Mouse (Mus musculus) heart, embryonic 15.5 days (tissue): ENCODE results near the gene Dazap2. TPM values are rescaled to one million over a fixed set of nuclear protein-coding genes. Genes with fewer than 3 reads are reported as not detected.

Experiments used
- ATAC-seq: fragments of 200-750 bp; cut with Nextera tagmentation; replicated peaks from 2 replicates; pipeline ENCODE4 v1.8.0; 2017; ENCODE audit warnings: low read depth, moderate TSS enrichment; ENCODE audit not compliant: insufficient number of reproducible peaks, insufficient read depth, low FRiP score
- H3K27ac ChIP-seq: fragments of 300-500 bp; sonication (generic); 2 replicates; pipeline ENCODE4 v1.5.1; 2015; ENCODE audit warnings: mild to moderate bottlenecking, inconsistent platforms
- H3K27me3 ChIP-seq: fragments of 300-500 bp; sonication (generic); 2 replicates; pipeline ENCODE4 v1.6.1; 2015; ENCODE audit warnings: inconsistent platforms
- H3K36me3 ChIP-seq: fragments of 300-500 bp; sonication (generic); 2 replicates; pipeline ENCODE4 v1.6.1; 2015; ENCODE audit warnings: mild to moderate bottlenecking, inconsistent platforms
- H3K4me1 ChIP-seq: fragments of 300-500 bp; sonication (generic); replicated peaks from 2 replicates; pipeline ENCODE4 v1.6.1; 2015; ENCODE audit warnings: inconsistent platforms
- H3K4me2 ChIP-seq: fragments of 300-500 bp; sonication (generic); 2 replicates; pipeline ENCODE4 v1.6.1; 2015; ENCODE audit warnings: inconsistent platforms, mild to moderate bottlenecking, moderate library complexity
- H3K4me3 ChIP-seq: fragments of 300-500 bp; sonication (generic); 2 replicates; pipeline ENCODE4 v1.5.1; 2015; ENCODE audit warnings: mild to moderate bottlenecking, inconsistent platforms
- H3K9ac ChIP-seq: fragments of 300-500 bp; sonication (generic); 2 replicates; pipeline ENCODE4 v1.6.1; 2015; ENCODE audit warnings: mild to moderate bottlenecking, inconsistent platforms
- H3K9me3 ChIP-seq: fragments of 300-500 bp; sonication (generic); replicated peaks from 2 replicates; pipeline ENCODE4 v1.6.1; 2016; ENCODE audit warnings: inconsistent platforms
- WGBS: fragments of 180-500 bp; shearing (Covaris S2); methylation state at CpG from one replicate; pipeline ENCODE4 v1.1.7; 2015; ENCODE audit warnings: mixed read lengths; 5-methylcytosine and 5-hydroxymethylcytosine counted together
- microRNA-seq: library from miRNA; unstranded; fragments of <30 nt; microRNA quantifications from one replicate; pipeline ENCODE4, GENCODE M21; 2016
- polyA plus RNA-seq: library from polyadenylated mRNA; unstranded; fragments of >200 nt; fragmentation: Nextera tagmentation; extraction: Ambion mirVana; gene quantifications from 2 replicates; pipeline ENCODE4 v1.2.1, GENCODE M21; 2015

Gene Dazap2
- polyA plus RNA-seq, 1 experiment from 2014 or later: 201 TPM

DNA sequence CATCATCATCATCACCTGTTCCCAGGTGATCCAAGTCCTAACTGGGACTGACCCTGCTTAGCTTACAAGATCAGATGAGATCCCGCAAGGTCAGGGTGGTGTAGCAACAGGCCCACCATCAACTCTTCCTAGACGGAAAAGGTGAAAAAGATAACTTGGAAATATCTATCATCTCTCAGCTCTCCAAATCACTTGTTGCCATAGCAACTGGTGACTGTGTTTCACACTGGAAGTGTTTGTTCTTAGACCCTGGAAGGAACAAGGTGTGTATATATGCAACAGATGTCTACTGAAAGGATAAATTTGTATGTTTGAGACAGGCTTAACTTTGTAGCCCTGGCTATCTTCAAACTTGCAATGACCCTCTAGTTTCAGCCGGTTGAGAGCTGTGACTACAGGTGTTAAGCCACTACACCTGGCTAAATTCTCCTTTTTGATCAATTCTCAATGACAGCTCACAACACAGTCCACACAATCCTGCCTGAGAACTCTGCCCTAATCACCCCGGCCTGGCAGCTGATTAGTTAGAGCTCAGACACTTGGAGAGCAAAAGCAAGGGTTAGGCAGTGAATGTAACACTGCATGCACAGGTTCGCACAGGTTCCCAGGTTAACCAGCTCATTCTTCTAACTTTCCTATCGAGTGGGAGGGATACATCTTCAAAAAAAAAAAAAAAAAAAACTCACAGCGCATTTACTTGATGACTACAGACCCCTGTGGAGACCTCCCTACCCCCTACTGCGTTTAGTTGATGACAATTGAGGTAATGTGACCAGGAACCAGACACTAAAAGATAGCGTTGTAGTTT is 50.5 kb downstream of the Dazap2 start:
- H3K27me3 ChIP-seq: no peaks in the 10 kb centered on the region
- no peaks in the 10 kb centered on the region for H3K36me3 ChIP-seq
- ATAC-seq: no peak
- 29% methylated on average over 9 of the region's 9 CpGs for WGBS
- no peak overlapping the region for H3K9ac ChIP-seq
- peak overlapping the region; percentile 22; the same call in 1 of the 2 replicates for H3K4me2 ChIP-seq
- peaks cover 12% of the 10 kb centered on the region for H3K4me1 ChIP-seq
- H3K4me3 ChIP-seq: no peak overlapping the region
- no peaks in the 10 kb centered on the region for H3K9me3 ChIP-seq
- peak overlapping the region; percentile 20 for H3K27ac ChIP-seq

DNA sequence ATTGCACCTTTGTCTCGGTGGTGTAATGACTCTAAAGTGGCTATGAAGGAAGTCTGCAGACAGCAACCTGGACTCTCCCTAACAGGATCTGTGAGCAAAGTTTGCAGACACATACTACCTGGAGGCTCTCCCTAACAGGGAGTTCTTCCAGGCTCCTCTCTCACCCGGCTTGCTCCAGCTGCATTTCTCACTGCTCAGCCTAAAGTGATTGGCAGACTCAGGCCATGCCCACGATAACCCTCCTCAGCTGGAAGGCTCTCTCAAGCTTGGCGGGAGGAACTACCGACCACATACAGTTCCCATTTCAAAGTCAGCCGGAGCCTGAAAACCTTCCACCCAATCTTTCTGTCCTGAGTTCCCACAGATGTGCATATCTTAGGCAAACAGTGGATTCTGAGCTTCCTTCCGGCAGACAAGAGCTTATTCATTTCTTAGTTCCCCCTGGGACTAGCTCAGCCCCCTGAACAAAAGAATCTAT is 51.1 kb downstream of the Dazap2 start:
- H3K36me3 ChIP-seq: no peaks in the 10 kb centered on the region
- H3K27ac ChIP-seq: peak overlapping the region; percentile 20
- H3K9ac ChIP-seq: no peak overlapping the region
- WGBS: 8% methylated on average over 7 of the region's 7 CpGs
- H3K4me2 ChIP-seq: peak overlapping the region; percentile 22; the same call in 1 of the 2 replicates
- H3K27me3 ChIP-seq: no peaks in the 10 kb centered on the region
- H3K4me3 ChIP-seq: no peak overlapping the region
- no peaks in the 10 kb centered on the region for H3K9me3 ChIP-seq
- ATAC-seq: peak; percentile 45; the same call in 1 of the 2 replicates
- peaks cover 12% of the 10 kb centered on the region for H3K4me1 ChIP-seq

DNA sequence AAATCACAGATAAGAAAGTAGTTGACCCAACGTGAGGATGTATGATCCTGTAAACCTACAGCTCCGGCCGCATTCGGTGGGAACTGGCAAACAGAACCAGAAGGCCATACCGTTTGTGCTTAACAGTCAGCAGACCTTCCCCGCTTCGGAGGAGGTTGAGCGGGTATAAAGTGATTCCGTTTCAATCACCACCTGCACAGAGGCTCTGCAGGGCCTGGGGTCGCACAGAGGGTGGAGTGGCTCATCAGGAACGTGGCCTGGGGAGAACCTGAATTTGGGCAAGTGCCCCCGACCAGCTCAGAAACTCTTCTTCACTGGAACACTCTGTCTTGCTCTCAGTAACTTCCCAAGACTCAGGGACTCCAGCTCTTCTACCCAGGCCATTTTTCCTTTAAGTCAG is 51.7 kb downstream of the Dazap2 start:
- Histone ChIP-seq H3K27me3 (no peaks in the 10 kb centered on the region), H3K27ac (peak overlapping the region; percentile 66), H3K9ac (no peak overlapping the region), H3K9me3 (no peaks in the 10 kb centered on the region), H3K4me3 (no peak overlapping the region), H3K36me3 (no peaks in the 10 kb centered on the region), H3K4me1 (peaks cover 12% of the 10 kb centered on the region), H3K4me2 (peak overlapping the region; percentile 16; the same call in 1 of the 2 replicates)
- no peak for ATAC-seq
- WGBS: 20% methylated on average over 12 of the region's 12 CpGs

DNA sequence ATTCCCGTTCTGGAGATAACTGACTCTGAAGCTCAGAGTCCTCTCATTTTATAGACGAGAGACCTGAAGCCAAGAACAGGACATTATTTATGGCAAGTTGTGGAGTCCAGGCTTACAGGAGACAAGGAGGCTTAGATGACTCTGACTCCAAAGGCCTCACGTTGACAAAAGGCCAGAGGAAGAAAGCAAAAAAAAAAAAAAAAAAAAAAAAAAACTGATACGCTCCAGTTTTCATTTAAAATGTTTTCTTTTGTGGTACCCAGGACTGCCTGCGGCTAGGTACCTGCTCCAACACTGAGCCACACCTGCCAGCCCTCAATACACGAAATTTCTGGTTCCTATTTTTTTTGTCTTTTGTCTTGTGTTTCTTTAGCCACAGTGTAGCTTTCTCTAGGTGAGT is 52.3 kb downstream of the Dazap2 start:
- Histone ChIP-seq H3K4me1 (peaks cover 12% of the 10 kb centered on the region), H3K9me3 (no peaks in the 10 kb centered on the region), H3K4me3 (no peak overlapping the region), H3K27ac (peak overlapping the region; percentile 66; the same call in 1 of the 2 replicates), H3K4me2 (peak overlapping the region; percentile 16; the same call in 1 of the 2 replicates), H3K36me3 (no peaks in the 10 kb centered on the region), H3K9ac (no peak overlapping the region), H3K27me3 (no peaks in the 10 kb centered on the region)
- no peak for ATAC-seq
- WGBS: 54% methylated on average over 6 of the region's 6 CpGs

DNA sequence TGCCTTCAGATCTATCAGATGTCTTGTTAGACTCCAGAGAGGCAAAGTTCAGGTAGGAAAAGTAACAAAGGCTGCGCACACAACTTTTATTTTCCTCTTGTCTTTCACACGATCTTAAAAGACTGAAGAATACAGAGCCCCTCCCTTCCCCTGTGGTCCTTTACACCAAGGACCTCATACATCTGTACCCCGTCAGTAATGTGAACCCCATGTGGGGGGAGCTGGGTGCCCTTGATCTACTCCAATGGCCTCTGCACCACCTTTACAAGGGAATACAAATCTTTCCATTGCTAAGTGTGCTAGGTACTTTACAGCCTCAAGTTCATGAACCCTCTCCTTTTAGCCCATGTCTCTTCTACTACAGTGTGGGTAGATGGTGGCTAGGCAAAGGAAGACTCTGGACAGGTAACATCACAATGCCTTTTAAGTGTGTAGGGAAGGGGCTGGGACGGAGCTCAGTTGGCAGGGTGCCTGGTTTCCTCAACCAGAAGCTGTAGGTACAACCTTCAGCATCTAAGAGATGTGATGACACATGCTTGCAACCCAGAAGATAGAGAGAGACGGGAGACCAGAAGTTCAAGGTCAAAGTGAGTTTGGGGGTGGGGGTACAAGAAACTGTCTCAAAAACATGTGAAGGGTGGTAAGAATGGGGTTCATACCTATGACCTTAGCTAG is 52.9 kb downstream of the Dazap2 start:
- Histone ChIP-seq H3K4me2 (no peak overlapping the region; the same call in 1 of the 2 replicates), H3K27ac (no peak overlapping the region), H3K9ac (no peak overlapping the region), H3K9me3 (no peaks in the 10 kb centered on the region), H3K27me3 (no peaks in the 10 kb centered on the region), H3K4me3 (no peak overlapping the region), H3K4me1 (peaks cover 12% of the 10 kb centered on the region), H3K36me3 (no peaks in the 10 kb centered on the region)
- 57% methylated on average over 5 of the region's 5 CpGs for WGBS
- ATAC-seq: no peak

DNA sequence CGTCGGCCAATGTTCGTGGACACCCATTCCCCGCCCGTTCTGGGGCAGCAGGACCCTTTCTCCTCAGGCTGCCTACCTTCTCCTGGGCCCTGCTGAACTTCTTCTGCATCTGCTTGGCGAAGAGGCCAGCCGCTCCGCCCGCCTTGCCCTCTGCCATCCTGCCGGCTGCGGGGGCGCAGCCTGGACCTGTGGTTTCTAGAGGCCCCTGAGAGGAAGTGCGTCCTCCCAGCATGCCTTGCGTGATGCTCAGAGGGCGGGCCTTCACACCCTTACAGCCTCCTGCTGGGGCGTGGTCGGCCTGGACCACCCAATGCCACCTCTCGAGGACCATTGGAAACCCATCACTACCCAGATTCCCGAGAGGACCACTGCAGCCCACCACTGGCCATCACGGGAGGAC is 54.2 kb downstream of the Dazap2 start, which contains the start of gene Bin2:
Bin2 (minus strand) TSS at position 217 of the 400 bp plus-strand sequence.
- Histone ChIP-seq H3K36me3 (no peaks in the 10 kb centered on the region), H3K9me3 (no peaks in the 10 kb centered on the region), H3K27ac (no peak within 1 kb of the TSS), H3K9ac (no peak within 1 kb of the TSS), H3K4me3 (peak within 1 kb of the TSS; percentile 22; the same call in 1 of the 2 replicates), H3K4me1 (peaks cover 24% of the 10 kb centered on the region), H3K27me3 (no peaks in the 10 kb centered on the region), H3K4me2 (no peak within 1 kb of the TSS; the same call in 1 of the 2 replicates)
- ATAC-seq: no peak
- 77% methylated on average over 20 of the region's 20 CpGs for WGBS

DNA sequence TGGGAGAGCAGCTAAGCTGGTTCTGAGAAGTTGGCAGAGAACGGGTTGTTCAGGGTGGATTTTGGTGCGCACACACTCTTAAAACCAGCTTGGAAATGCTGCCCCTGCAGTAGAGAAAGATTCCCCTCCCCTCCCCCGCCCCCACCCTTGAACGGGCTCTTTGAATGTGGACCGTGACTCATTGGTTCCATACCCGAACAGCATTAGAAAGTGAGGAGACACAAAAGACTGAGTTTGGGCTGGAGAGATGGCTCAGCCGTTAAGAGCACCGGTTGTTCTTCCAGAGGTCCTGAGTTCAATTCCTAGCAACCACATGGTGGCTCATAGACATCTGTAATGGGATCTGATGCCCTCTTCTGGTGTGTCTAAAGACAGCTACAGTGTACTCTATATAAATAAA is 54.9 kb downstream of the Dazap2 start:
- no peak overlapping the region for H3K27ac ChIP-seq
- H3K4me2 ChIP-seq: no peak overlapping the region
- no peaks in the 10 kb centered on the region for H3K27me3 ChIP-seq
- H3K9ac ChIP-seq: no peak overlapping the region
- no peak for ATAC-seq
- H3K4me3 ChIP-seq: no peak overlapping the region
- WGBS: 76% methylated on average over 8 of the region's 8 CpGs
- H3K36me3 ChIP-seq: no peaks in the 10 kb centered on the region
- H3K9me3 ChIP-seq: no peaks in the 10 kb centered on the region
- peaks cover 26% of the 10 kb centered on the region for H3K4me1 ChIP-seq

Small RNA genes lying within 50 kb of the gene (microRNA-seq; reads per million reads assigned to microRNA genes)
- gene Mir6961: not detected

Other genes with a start within 250 kb of the Dazap2 start
- gene Gm5475, start 193.2 kb upstream of the Dazap2 start, polyA plus RNA-seq: 0.09 TPM in 1 of 2 replicates, not detected in the other
- gene Slc11a2, start 190.3 kb upstream of the Dazap2 start, polyA plus RNA-seq: 11.6 and 14.9 TPM in 2 replicates
- 11.6 and 16.4 TPM in 2 replicates for gene Letmd1, start 146.3 kb upstream of the Dazap2 start, polyA plus RNA-seq
- 6.8 and 8.2 TPM in 2 replicates for gene Csrnp2, start 119.9 kb upstream of the Dazap2 start, polyA plus RNA-seq
- gene Tfcp2, start 63.3 kb upstream of the Dazap2 start, polyA plus RNA-seq: 15.8 and 20.1 TPM in 2 replicates
- gene Pou6f1, start 15.4 kb upstream of the Dazap2 start, polyA plus RNA-seq: 4.3 and 5.1 TPM in 2 replicates
- 14.6 and 15.3 TPM in 2 replicates for gene Smagp, start 21.6 kb downstream of the Dazap2 start, polyA plus RNA-seq
- gene Bin2, start 54.2 kb downstream of the Dazap2 start, polyA plus RNA-seq: 2.6 and 9.4 TPM in 2 replicates
- 1.4 and 2.2 TPM in 2 replicates for gene Cela1, start 72.6 kb downstream of the Dazap2 start, polyA plus RNA-seq
- gene Galnt6, start 114.0 kb downstream of the Dazap2 start, polyA plus RNA-seq: 0.31 and 1.2 TPM in 2 replicates
- 0.53 and 1.7 TPM in 2 replicates for gene Slc4a8, start 146.4 kb downstream of the Dazap2 start, polyA plus RNA-seq